8 mouse cellular contexts compared by ENCODE assay signal in the genomic region with DNA sequence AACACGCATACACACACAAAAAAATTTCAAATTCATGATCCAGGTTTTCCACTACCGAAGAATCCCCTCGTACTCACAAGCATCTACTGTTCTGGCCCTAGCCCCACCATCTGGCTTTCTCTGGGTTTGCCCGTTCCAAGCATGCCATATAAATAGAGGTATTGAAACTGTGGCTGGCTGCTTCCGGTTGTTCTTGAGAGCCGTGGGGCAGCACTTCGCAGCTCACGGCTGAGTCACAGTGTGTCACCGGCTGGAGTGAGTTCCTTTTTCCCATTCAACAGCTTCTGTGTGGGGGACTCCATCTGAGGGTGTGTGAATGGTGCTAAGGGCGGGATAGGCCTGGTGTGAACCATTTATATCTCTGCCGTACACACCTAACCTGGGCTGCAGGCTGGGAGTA. TPM values are rescaled to one million over a fixed set of nuclear protein-coding genes. Genes with fewer than 3 reads are reported as not detected.
A peak's percentile ranks its signal among the peaks of the same experiment; 100 is the strongest.
DNase-seq lines count a peak whose midpoint lies in the region; ATAC-seq lines count a peak whose summit lies in the region.

No protein-coding gene starts in this region.

- H3K79me2 ChIP-seq in macrophage (ENCODE audit: inconsistent target) = peaks cover 14% of the 10 kb centered on the region; the same call in 1 of the 2 replicates

- WGBS in heart, embryonic 14.5 days = 64% methylated on average over 11 of the region's 11 CpGs
- 6% methylated on average over 11 of the region's 11 CpGs for WGBS in macrophage (ENCODE audit: missing documents)
- 89% methylated on average over 11 of the region's 11 CpGs for WGBS in midbrain, embryonic 16.5 days

- DNase-seq in urinary bladder, postnatal 14 days (ENCODE audit: low spot score) = peak; percentile 29
- no peak for DNase-seq in urinary bladder, adult 2 months (ENCODE audit: low spot score)
- DNase-seq in cerebellum, adult 9-11 months = no peak
- DNase-seq in T-cell, adult 2 months (ENCODE audit: low spot score) = no peak

- H3K36me3 ChIP-seq in heart, embryonic 14.5 days (ENCODE audit: control insufficient read depth, insufficient read depth, low read length) = peaks cover 9% of the 10 kb centered on the region; the same call in 1 of the 2 replicates
- H3K36me3 ChIP-seq in macrophage (ENCODE audit: inconsistent target) = no peaks in the 10 kb centered on the region
- H3K36me3 ChIP-seq in midbrain, embryonic 16.5 days (ENCODE audit: control insufficient read depth, insufficient read depth, low read length) = no peaks in the 10 kb centered on the region

- no peaks in the 10 kb centered on the region for H3K9me3 ChIP-seq in heart, embryonic 14.5 days (ENCODE audit: control insufficient read depth, low read length)
- H3K9me3 ChIP-seq in midbrain, embryonic 16.5 days (replicated peaks; ENCODE audit: control insufficient read depth, low read length, poor library complexity, severe bottlenecking) = no peaks in the 10 kb centered on the region

- peaks cover 37 to 49% of the 10 kb centered on the region in 2 experiments for H3K4me1 ChIP-seq in heart, embryonic 14.5 days (ENCODE audit: control insufficient read depth in 2 of 2, insufficient read depth in 2 of 2, low read length in 2 of 2)
- H3K4me1 ChIP-seq in midbrain, embryonic 16.5 days (ENCODE audit: control insufficient read depth, insufficient read depth, low read length) = peaks cover 9% of the 10 kb centered on the region; the same call in 1 of the 2 replicates

- no peak for ATAC-seq in heart, embryonic 14.5 days (ENCODE audit: insufficient number of reproducible peaks, insufficient read depth, low FRiP score, low read depth)
- ATAC-seq in cerebellum, adult (ENCODE audit: insufficient number of reproducible peaks, low FRiP score, low TSS enrichment) = no peak
- ATAC-seq in midbrain, embryonic 16.5 days = no peak

- 0 out of 2 replicates have a peak, but pooled peaks cover 7% of the 10 kb centered on the region for H3K27me3 ChIP-seq in heart, embryonic 14.5 days (ENCODE audit: control insufficient read depth, insufficient read depth, low read length)
- H3K27me3 ChIP-seq in midbrain, embryonic 16.5 days (ENCODE audit: control insufficient read depth, insufficient read depth, low read depth, low read length) = peaks cover 11% of the 10 kb centered on the region

- H3K9ac ChIP-seq in heart, embryonic 14.5 days (ENCODE audit: low read length) = peak overlapping the region; percentile 55; the same call in 1 of the 2 replicates
- no peak overlapping the region for H3K9ac ChIP-seq in midbrain, embryonic 16.5 days (ENCODE audit: low read depth, low read length)

- peak overlapping the region; percentile 72 to 98 for H3K27ac ChIP-seq in heart, embryonic 14.5 days (replicated peaks in 1 of 2; ENCODE audit: control insufficient read depth in 1 of 2, insufficient read depth in 1 of 2, low read depth in 2 of 2, low read length in 2 of 2)
- peak overlapping the region; percentile 91 for H3K27ac ChIP-seq in macrophage
- H3K27ac ChIP-seq in midbrain, embryonic 16.5 days (ENCODE audit: low read length) = no peak overlapping the region

- no peak overlapping the region for H3K4me2 ChIP-seq in heart, embryonic 14.5 days (ENCODE audit: low read length)
- H3K4me2 ChIP-seq in midbrain, embryonic 16.5 days (ENCODE audit: low read length) = no peak overlapping the region

- no peak overlapping the region for H3K4me3 ChIP-seq in heart, embryonic 14.5 days (ENCODE audit: control insufficient read depth in 1 of 2, insufficient read depth in 1 of 2, low read depth in 1 of 2, low read length in 2 of 2)
- H3K4me3 ChIP-seq in macrophage (ENCODE audit: inconsistent target) = no peak overlapping the region
- H3K4me3 ChIP-seq in midbrain, embryonic 16.5 days (ENCODE audit: low read depth, low read length) = no peak overlapping the region

RNA-seq across cellular contexts. Expression of a gene that starts 2.7 kb away (rescaled TPM):
- 19.5 and 26.9 TPM in 2 replicates for polyA plus RNA-seq in urinary bladder, adult 2 months (2012; rRNA removed)
- 88.3 and 89.7 TPM in 2 replicates for polyA plus RNA-seq in heart, embryonic 14.5 days (2014; fragmentation: Nextera tagmentation; extraction: Ambion mirVana)
- 10 to 100 TPM in 13 of 26 experiments, 1 to 10 TPM in 13; 2.6 to 59.5 (median 10.7) TPM for total RNA-seq in macrophage (2018; cell fraction: chromatin; rRNA removed)
- total RNA-seq in macrophage (2018; cell fraction: cytosol; rRNA removed) = 10 to 100 TPM in 25 of 26 experiments, 1 to 10 TPM in 1; 9.8 to 60.0 (median 28.1) TPM
- total RNA-seq in macrophage (2018; cell fraction: nucleus; rRNA removed) = 10 to 100 TPM in 14 of 26 experiments, 1 to 10 TPM in 12; 5.0 to 69.9 (median 11.8) TPM
- 33.0 to 157 TPM (median 71.6 TPM) in 3 replicates for polyA plus RNA-seq in macrophage (2018)
- 4.0 and 4.2 TPM in 2 replicates for polyA plus RNA-seq in midbrain, embryonic 16.5 days (2015; fragmentation: Nextera tagmentation; extraction: Ambion mirVana)

RNA-seq across cellular contexts. Expression of a gene that starts 27.3 kb away (rescaled TPM):
- polyA plus RNA-seq in urinary bladder, adult 2 months (2012; rRNA removed) = 62.6 and 71.8 TPM in 2 replicates
- polyA plus RNA-seq in heart, embryonic 14.5 days (2014; fragmentation: Nextera tagmentation; extraction: Ambion mirVana) = 136 and 153 TPM in 2 replicates
- 10 to 100 TPM in 9 of 26 experiments, 1 to 10 TPM in 16, not detected in 1; 1.1 to 26.5 (median 6.5) TPM for total RNA-seq in macrophage (2018; cell fraction: chromatin; rRNA removed)
- total RNA-seq in macrophage (2018; cell fraction: cytosol; rRNA removed) = 10 to 100 TPM; 12.1 to 26.8 (median 20.1) TPM
- total RNA-seq in macrophage (2018; cell fraction: nucleus; rRNA removed) = 10 to 100 TPM in 11 of 26 experiments, 1 to 10 TPM in 15; 2.3 to 45.8 (median 8.3) TPM
- polyA plus RNA-seq in macrophage (2018) = 5.6 to 43.8 TPM (median 19.5 TPM) in 3 replicates
- polyA plus RNA-seq in midbrain, embryonic 16.5 days (2015; fragmentation: Nextera tagmentation; extraction: Ambion mirVana) = 41.7 and 44.1 TPM in 2 replicates

RNA-seq across cellular contexts. Expression of a gene that starts 28.6 kb away (rescaled TPM):
- polyA plus RNA-seq in urinary bladder, adult 2 months (2012; rRNA removed) = 37.4 and 52.8 TPM in 2 replicates
- 2.9 and 3.6 TPM in 2 replicates for polyA plus RNA-seq in heart, embryonic 14.5 days (2014; fragmentation: Nextera tagmentation; extraction: Ambion mirVana)
- total RNA-seq in macrophage (2018; cell fraction: chromatin; rRNA removed) = 100 to 1,000 TPM in 3 of 26 experiments, 10 to 100 TPM in 23; 10.2 to 397 (median 25.5) TPM
- total RNA-seq in macrophage (2018; cell fraction: cytosol; rRNA removed) = 10 to 100 TPM in 12 of 26 experiments, 1 to 10 TPM in 14; 2.1 to 23.7 (median 7.4) TPM
- 10 to 100 TPM in 16 of 26 experiments, 1 to 10 TPM in 10; 4.2 to 93.0 (median 16.7) TPM for total RNA-seq in macrophage (2018; cell fraction: nucleus; rRNA removed)
- polyA plus RNA-seq in macrophage (2018) = 6.8 to 20.9 TPM (median 9.4 TPM) in 3 replicates
- polyA plus RNA-seq in midbrain, embryonic 16.5 days (2015; fragmentation: Nextera tagmentation; extraction: Ambion mirVana) = 0.53 and 0.67 TPM in 2 replicates

RNA-seq across cellular contexts. Expression of a gene that starts 57.5 kb away (rescaled TPM):
- 149 and 150 TPM in 2 replicates for polyA plus RNA-seq in urinary bladder, adult 2 months (2012; rRNA removed)
- polyA plus RNA-seq in heart, embryonic 14.5 days (2014; fragmentation: Nextera tagmentation; extraction: Ambion mirVana) = 163 and 182 TPM in 2 replicates
- total RNA-seq in macrophage (2018; cell fraction: chromatin; rRNA removed) = 100 to 1,000 TPM in 20 of 26 experiments, 10 to 100 TPM in 6; 46.0 to 331 (median 122) TPM
- 100 to 1,000 TPM in 25 of 26 experiments, 10 to 100 TPM in 1; 98.0 to 240 (median 160) TPM for total RNA-seq in macrophage (2018; cell fraction: cytosol; rRNA removed)
- total RNA-seq in macrophage (2018; cell fraction: nucleus; rRNA removed) = 100 to 1,000 TPM in 16 of 26 experiments, 10 to 100 TPM in 10; 69.7 to 196 (median 103) TPM
- 174 to 203 TPM (median 184 TPM) in 3 replicates for polyA plus RNA-seq in macrophage (2018)
- 58.7 and 60.4 TPM in 2 replicates for polyA plus RNA-seq in midbrain, embryonic 16.5 days (2015; fragmentation: Nextera tagmentation; extraction: Ambion mirVana)
